Mouse (Mus musculus): ENCODE measurements around the gene Atf2. TPM values are rescaled to one million over a fixed set of nuclear protein-coding genes. Genes with fewer than 3 reads are reported as not detected.

Gene Atf2
- total RNA-seq, 2 experiments from 2014 or later = 37.2 to 45.5 TPM

DNA sequence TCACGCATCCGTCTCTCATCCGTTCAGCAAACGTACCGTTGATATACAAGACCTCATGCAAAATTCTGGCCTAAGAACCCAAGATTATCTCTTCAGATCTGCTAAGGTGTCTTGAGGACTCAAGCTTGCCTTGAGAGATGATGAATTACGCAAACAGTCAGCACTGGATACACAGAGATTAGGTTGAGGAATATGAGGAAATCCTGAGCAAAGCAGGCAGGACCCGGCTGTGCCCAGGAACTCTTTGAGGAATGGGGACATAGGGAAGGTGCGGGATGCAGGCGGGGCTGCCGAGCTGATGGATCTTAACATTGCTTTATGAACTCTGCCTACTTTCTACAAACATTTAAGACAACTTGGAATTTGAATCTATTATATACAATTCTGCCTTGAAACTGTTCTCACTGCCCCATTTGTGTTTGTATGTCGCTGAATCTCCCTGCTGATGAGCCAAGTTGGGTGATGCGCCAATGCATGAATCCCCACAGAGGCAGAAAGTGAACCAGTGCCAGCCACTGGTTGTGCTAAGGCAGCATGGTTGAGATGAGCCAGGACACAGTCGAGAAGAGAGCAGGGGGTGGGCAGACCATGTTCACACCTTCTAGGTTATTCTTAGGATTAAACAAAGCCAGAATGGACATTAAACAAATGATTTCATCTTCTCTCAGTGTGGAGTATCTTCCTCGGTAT is 112.0 kb downstream of the Atf2 start:
- intact Hi-C loops (cut with DNase I) = no loop called here
- DNase-seq (ENCODE audit: low spot score) = no peak

DNA sequence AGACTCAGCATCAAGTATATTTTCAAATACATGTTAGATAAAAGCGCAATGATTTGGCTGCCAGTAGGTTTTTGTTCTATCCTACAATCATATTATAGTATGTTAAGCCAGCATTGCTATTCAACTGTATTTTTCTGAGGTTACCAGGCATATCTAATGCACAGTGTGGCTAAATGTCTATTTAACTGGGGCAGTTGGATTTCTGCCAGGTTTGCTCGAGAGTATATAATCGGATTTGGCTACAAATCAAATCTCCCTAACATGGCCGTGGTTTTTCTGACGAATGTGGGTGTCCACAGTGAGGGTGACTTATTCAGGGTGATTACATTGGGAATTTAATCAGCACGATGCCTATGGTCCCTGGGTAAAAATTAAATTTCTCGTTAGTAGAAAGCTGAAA is 112.6 kb downstream of the Atf2 start:
- DNase-seq (ENCODE audit: low spot score) = no peak
- intact Hi-C loops (cut with DNase I) = loop anchor here (10.0 kb wide), 1 partner anchor 885 kb away; the partner anchor contains the start of gene Hoxd13

DNA sequence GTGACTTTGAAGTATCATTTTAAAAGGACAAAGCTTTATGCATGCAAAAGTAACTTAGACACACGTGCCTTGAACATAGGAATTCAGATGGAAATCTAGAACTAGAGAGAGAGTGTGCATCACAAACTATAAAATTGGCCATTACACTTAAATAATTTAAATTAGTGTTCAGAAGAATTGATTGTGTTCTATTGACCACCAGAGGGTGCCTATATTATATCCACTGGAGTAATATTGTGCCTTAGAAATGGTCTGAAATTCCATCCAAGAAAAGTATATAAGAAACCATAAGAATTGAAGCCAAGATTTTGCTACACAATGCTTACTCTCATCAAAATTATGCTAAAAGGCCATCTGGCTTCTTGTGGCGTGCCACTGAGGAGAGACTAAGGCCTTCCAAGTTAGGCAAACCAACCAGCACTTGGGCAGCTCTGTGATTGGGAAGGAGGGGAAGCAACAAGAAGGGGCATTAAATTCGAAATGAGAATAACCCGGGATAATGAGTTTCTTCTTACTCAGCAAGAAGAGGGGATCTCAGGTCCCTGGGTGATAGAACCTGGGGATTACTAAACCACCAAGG is 113.3 kb downstream of the Atf2 start:
- DNase-seq (ENCODE audit: low spot score) = no peak
- intact Hi-C loops (cut with DNase I) = loop anchor here (10.0 kb wide), 1 partner anchor 886 kb away; the partner anchor contains the start of gene Hoxd13

DNA sequence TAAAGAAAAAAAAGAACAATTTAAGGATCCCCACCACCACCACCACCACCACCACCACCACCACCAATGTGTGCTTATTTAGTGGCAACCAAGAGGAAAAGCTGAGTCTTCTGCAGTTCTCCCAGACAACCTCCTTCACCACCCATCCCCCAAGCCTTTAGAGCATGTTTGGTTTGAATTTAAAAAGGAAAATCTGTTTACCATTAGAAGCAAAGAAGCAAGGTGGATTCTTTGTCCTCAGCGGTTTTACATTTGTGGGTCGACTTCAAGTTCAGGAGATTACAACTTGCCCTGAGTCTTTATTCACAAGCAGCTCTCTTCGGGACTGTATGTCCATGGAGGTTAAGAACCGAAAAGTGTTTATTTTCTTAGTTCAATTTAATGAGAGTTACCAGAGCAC is 115.5 kb downstream of the Atf2 start:
- intact Hi-C loops (cut with DNase I) = loop anchor here (10.0 kb wide), 1 partner anchor 888 kb away; the partner anchor contains the start of gene Hoxd13
- DNase-seq (ENCODE audit: low spot score) = no peak

DNA sequence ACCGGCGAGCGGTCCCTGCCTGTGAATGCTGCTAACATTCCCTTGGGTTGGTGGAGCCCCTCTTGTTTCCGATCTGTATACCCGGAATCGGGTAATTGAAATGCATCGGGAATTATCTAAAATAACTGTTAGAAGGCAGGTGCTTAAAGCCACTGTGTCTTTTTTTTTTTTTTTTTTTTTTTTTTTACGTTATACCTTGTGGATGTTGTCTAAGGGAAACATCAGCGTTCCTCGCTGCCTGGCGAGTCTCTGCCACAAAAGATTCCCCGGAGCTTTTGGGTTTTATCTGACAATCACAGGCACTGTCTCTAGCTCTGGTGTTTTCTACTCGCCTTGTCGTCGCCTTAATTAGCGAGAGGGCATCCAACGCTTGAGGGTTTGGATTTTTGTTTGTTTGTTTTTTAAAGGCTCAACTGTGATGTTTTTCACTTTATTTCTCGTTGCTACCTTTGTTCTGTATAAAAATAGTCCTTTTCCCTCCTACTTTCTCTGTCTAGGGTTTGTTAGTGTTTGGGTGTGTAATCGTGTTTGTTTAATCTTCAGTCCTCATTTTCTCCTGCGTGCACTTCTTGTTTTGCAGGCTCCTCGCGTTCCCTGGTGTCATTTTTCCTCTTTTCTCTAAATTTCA is 116.6 kb downstream of the Atf2 start:
- intact Hi-C loops (cut with DNase I) = loop anchor here (10.0 kb wide), 1 partner anchor 889 kb away; the partner anchor contains the start of gene Hoxd13
- no peak for DNase-seq (ENCODE audit: low spot score)

- intact Hi-C loops (cut with DNase I) = loop anchor here (10.0 kb wide), 1 partner anchor 890 kb away; the partner anchor contains the start of gene Hoxd13
Measured at GRCm38 (mm10) chr2:73774786-73775682, 117.4 kb downstream of the Atf2 start, which contains the start of gene Chn1. Chn1 (minus strand) TSS chr2:73775346.

DNA sequence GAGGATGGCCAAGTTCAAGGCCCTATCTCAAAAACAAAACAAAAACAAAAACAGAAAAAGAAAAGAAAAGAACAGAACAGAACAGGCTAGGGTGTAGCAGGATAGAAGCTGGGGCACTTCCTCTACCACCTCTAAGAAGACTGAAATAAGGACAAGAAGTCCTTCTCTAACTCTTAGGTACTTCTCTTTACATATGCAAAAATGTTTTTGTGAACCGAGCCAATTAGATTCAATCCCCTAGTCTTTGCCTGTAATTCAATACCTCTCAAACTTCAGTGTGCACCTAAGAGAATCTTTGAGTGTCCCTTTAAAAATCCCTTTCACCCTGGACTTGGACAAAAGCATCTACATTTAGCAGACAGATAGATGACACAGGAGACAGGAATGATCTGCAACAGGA is 119.5 kb downstream of the Atf2 start:
- DNase-seq (ENCODE audit: low spot score) = no peak
- intact Hi-C loops (cut with DNase I) = loop anchor here (10.0 kb wide), 1 partner anchor 892 kb away; the partner anchor contains the start of gene Hoxd13

More at GRCm38 (mm10) chr2:73774786-73775682, 117.4 kb downstream of the Atf2 start, which contains the start of gene Chn1:
- peak; percentile 34 for DNase-seq (ENCODE audit: low spot score)

GRCm38 (mm10) chr2:73768669-73769068 is 123.8 kb downstream of the Atf2 start:
- no peak for DNase-seq (ENCODE audit: low spot score)
- intact Hi-C loops (cut with DNase I) = no loop called here

Other genes starting within 250 kb of the Atf2 start
- 10 to 100 TPM; 38.3 to 46.0 TPM for gene Chn1, start 117.3 kb downstream of the Atf2 start, total RNA-seq (2021)
- gene Atp5g3, start 18.7 kb upstream of the Atf2 start, total RNA-seq (2021) = 1,000 to 10,000 TPM; 3,810 to 3,884 TPM